Mouse (Mus musculus) E14TG2a.4 (cell line): ENCODE measurements at regions not wholly inside any gene's neighbourhood (a gene's known extent, or its start where the extent isn't known, plus 50 kb on each side); places are given as distances from the start of the nearest gene placed in this dataset.

Source experiments
- H3K27me3 ChIP-seq: 2 replicates; pipeline ENCODE4 v1.6.1; 2014; ENCODE audit warnings: low read length, control low read depth; ENCODE audit not compliant: insufficient read depth
- H3K36me3 ChIP-seq: 2 replicates; pipeline ENCODE4 v1.6.1; 2014; ENCODE audit warnings: low read length, control low read depth; ENCODE audit not compliant: insufficient read depth
- H3K4me1 ChIP-seq: replicated peaks from 2 replicates; pipeline ENCODE4 v1.6.1; 2014; ENCODE audit warnings: low read depth, low read length, control low read depth
- H3K4me3 ChIP-seq: replicated peaks from 2 replicates; pipeline ENCODE4 v1.5.1; 2014; ENCODE audit warnings: mild to moderate bottlenecking, low read length
- H3K9me3 ChIP-seq: 2 replicates; pipeline ENCODE4 v1.6.1; 2014; ENCODE audit warnings: low read length, control low read depth
- CTCF ChIP-seq: conservative IDR thresholded peaks from 2 replicates; pipeline ENCODE4 v1.5.1; 2014; ENCODE audit warnings: low read length
- NANOG ChIP-seq: IDR thresholded peaks from 2 replicates; pipeline ENCODE4 v1.6.1; 2014; ENCODE audit warnings: borderline replicate concordance, low read length, mixed read lengths
- POU5F1 ChIP-seq: IDR thresholded peaks from 2 replicates; pipeline ENCODE4 v1.6.1; 2014; ENCODE audit warnings: low read length, borderline replicate concordance

DNA sequence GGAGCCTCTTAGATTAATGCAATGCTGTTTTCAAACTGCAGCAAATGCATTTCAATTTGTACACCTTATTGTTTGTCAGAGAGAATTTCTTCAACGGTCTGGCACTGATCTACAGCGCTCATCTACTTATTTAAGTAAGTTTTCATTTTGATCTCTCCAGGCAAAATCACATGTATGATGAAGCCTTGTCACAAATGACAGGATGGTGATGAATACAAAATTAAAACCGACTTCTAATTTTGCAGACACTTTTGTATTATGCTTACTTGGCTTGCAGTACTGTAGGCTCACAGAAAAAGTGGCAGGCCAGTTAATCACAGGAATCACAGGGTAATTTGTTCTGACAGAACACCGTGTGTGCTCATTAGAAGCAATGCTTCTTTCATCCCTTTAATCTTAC is 406.4 kb downstream of the Gria2 start:
- no peaks in the 10 kb centered on the region for H3K4me1 ChIP-seq
- H3K36me3 ChIP-seq: no peaks in the 10 kb centered on the region
- no peak overlapping the region for H3K4me3 ChIP-seq
- TF ChIP-seq CTCF (no peak), POU5F1 (no peak), NANOG (no peak)
- no peaks in the 10 kb centered on the region for H3K27me3 ChIP-seq
- H3K9me3 ChIP-seq: no peaks in the 10 kb centered on the region

DNA sequence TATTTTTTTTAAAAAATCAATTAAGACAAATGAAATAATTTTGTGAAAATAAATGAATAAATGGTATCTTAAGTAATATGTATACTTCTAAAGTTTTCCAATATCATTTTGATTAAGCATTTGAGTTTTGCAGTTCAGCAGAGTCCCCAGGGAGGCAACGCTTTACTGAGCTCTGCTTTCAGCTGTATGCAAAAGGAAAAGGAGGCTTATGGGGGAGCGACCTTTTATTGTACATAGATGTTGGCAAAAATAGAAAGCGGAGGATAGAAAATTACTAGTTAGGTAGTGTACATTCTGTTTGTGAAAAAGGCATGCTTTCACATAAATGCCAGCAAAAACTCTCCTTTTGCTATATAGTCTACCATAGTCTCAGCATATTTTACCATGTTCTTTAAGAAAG is 382.2 kb downstream of the Gria2 start:
- TF ChIP-seq CTCF: no peak
- Histone ChIP-seq H3K27me3 (no peaks in the 10 kb centered on the region), H3K4me1 (no peaks in the 10 kb centered on the region), H3K36me3 (no peaks in the 10 kb centered on the region), H3K9me3 (no peaks in the 10 kb centered on the region), H3K4me3 (no peak overlapping the region)

DNA sequence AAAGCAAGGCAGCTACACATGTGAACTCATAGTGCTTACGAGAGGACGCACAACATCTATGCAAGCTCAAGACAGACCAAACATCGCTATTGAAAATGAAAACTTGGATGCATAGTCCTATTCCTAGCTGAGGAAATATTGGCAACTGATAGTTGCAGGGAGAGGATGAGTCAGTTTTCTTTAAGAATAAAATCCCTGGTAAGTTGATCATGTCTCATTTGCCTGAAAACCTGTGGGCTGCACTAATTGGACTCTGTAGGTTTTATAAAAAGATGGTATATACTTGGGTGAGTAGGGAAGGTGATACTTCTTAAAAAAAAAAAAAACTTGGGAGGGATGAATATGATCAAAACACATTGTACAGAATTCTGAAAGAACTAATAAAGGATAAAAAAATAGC is 381.2 kb downstream of the Gria2 start:
- Histone ChIP-seq H3K4me3 (no peak overlapping the region), H3K36me3 (no peaks in the 10 kb centered on the region), H3K4me1 (no peaks in the 10 kb centered on the region), H3K9me3 (no peaks in the 10 kb centered on the region), H3K27me3 (no peaks in the 10 kb centered on the region)
- no peak for TF ChIP-seq NANOG
- TF ChIP-seq CTCF: no peak
- TF ChIP-seq POU5F1: no peak

DNA sequence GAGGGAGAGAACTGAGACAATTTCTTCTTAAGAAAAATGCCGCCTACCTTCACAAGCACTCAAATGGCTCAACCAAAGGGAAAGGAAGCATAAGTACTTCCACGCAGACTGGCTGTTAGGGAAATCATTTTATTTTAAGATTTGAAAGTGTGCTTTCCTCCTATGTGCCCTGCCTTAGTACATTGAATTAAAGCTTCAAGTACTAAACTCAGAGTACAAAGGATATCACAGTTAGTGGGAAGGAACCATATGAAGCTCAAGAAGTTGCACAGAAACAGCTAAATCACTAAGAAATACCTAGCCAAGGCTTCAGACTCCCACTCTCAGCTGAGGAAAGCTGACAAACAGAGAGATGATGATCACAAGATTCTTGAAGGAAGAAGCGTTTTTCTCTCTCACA is 380.5 kb downstream of the Gria2 start:
- no peak for TF ChIP-seq CTCF
- TF ChIP-seq POU5F1: no peak
- no peak for TF ChIP-seq NANOG
- Histone ChIP-seq H3K9me3 (no peaks in the 10 kb centered on the region), H3K4me1 (no peaks in the 10 kb centered on the region), H3K27me3 (no peaks in the 10 kb centered on the region), H3K4me3 (no peak overlapping the region), H3K36me3 (no peaks in the 10 kb centered on the region)

DNA sequence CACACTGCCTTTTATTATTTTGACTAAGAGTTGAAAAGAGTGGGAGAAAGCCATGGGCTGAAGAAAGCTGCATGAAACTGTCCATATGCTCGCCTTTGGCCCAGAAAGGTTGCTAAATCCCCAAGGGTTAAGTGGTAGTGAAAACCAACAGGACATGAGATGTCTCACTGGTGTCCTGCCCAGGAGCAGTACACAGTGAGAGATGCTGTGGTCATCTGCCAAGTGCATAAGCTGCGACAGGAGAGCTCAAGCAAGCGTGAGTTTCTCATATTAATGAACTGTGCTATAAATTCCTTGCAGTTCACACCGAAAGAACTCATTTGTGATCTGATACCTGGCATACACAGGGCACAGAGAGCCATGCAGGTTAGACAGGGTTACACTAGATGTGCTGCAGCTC is 380.0 kb downstream of the Gria2 start:
- TF ChIP-seq CTCF (no peak), POU5F1 (no peak), NANOG (no peak)
- H3K4me1 ChIP-seq: no peaks in the 10 kb centered on the region
- H3K27me3 ChIP-seq: no peaks in the 10 kb centered on the region
- H3K9me3 ChIP-seq: no peaks in the 10 kb centered on the region
- H3K36me3 ChIP-seq: no peaks in the 10 kb centered on the region
- H3K4me3 ChIP-seq: no peak overlapping the region
